Mouse (Mus musculus) bone marrow macrophage, adult 2 months (primary cell): ENCODE data around the gene Csdc2.

Experiments used
- CTCF ChIP-seq: IDR thresholded peaks from 2 replicates; pipeline ENCODE4 v1.5.1; 2012; ENCODE audit warnings: low read depth, mild to moderate bottlenecking, low read length, moderate library complexity
- POLR2A ChIP-seq: IDR thresholded peaks from 2 replicates; pipeline ENCODE4 v1.6.1; 2012; ENCODE audit warnings: mild to moderate bottlenecking, low read depth, low read length, borderline replicate concordance

GRCm38 (mm10) chr15:81912498-81912897 is 24.1 kb upstream of the Csdc2 start:
- TF ChIP-seq CTCF, result no peak
- TF ChIP-seq POLR2A, result no peak
